Mouse (Mus musculus) common myeloid progenitor, adult 5-6 weeks (primary cell): ENCODE measurements around the gene Hic2. TPM values are rescaled to one million over a fixed set of nuclear protein-coding genes. Genes with fewer than 3 reads are reported as not detected.
"Not testable (repeated sequence)": the region's sequence is repeated elsewhere in the genome, so short reads cannot be mapped to it uniquely, and the experiment has no call there.

Experiments
- ATAC-seq: replicated peaks from 2 replicates; pipeline ENCODE4 v1.8.0; 2016; ENCODE audit warnings: low read depth, mild to moderate bottlenecking, moderate TSS enrichment, inconsistent platforms; ENCODE audit not compliant: poor library complexity, severe bottlenecking
- total RNA-seq: library from RNA; stranded (forward); fragments of 200-1000, 187-1606 nt; gene quantifications from 2 replicates; pipeline ENCODE4 v1.2.3, GENCODE M21; 2017

Hic2 gene
- total RNA-seq: 1.5 and 1.6 TPM in 2 replicates

- ATAC-seq: peak; percentile 93
These were observed at the start of gene Hic2 for GRCm38 (mm10) chr16:17232794-17233701. TSS of gene Hic2 (plus strand) at chr16:17233572.

DNA sequence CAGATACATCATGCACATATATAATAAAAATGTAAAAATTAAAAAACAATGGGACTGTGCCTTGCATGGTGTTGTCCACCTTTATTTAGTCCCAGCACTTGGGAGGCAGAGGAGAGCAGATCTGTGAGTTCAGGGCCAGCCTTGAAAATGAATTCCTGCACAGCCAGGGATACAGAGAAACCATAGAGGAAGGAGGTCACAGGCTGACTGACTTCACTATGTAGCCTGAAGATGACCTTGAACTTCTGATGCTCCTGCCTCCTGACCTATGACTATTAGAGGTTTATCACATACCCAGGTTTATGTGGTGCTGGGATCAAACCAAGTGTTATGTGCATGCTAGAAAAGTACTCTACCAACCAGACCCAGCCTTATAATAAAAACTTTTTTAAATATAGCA lies 47.9 kb upstream of the Hic2 start:
- ATAC-seq: no peak

DNA sequence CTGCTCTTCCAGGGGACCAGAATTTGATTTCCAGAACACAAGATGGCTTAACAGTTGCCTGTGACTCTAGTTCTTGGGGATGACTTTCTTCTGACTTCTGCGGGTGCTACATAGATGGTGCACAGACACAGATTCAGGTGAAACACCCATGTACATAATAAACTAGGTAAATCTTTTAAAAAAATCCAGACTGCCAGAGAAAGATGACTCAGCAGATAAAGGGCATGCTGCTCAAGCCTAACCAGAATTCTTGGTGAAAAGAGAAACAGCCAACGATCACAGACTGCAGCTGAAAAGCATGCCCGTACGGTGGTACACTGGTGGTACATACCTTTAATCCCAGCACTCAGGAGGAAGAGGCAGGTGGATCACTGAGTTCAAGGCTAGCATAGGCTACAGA lies 39.5 kb upstream of the Hic2 start:
- no peak for ATAC-seq

- no peak; the same call in 1 of the 2 replicates for ATAC-seq
These were observed 33.0 kb upstream of the Hic2 start for GRCm38 (mm10) chr16:17200121-17200952.

DNA sequence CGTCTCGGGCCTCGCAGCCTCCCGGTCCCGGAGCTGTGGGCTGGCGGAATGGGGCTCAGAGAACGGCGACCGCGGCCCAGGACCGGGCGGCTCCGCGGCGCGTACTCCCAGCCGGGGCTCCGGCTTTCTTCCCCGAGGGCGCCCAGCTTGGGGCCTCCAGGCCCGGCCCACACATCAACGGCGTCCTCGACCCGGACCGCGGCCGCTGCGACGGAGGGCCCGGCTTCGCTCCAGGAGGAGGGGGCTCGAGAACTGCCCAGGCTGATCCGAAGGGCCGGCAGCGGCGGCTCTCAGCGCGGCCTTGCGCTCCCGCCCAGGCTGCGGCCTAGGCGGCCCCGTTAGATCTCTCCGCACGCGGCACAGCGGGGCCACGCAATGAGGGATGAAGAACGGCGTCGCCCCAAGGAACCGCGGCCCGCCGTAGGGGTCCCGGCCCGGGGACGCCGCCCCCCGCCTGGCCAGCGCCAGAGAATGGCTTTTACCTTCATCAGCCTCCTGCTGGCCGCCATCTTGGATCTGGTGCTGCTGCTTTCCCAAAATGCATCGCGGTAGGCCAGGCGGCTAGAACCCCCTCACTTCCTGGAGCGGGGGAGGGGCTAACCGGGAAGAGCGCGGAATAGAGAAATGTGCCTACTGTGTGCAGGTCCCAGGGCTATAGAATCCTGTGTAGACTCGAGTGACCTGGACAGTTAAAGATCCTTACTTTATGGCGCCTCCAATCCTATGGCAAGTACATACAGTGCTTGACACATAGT lies 32.2 kb upstream of the Hic2 start:
- peak; percentile 83 for ATAC-seq

- ATAC-seq: peak; percentile 72
These were observed 31.4 kb upstream of the Hic2 start for GRCm38 (mm10) chr16:17201977-17202376.

GRCm38 (mm10) chr16:17202549-17202948 lies 30.8 kb upstream of the Hic2 start, which contains the start of gene Ube2l3:
TSS of gene Ube2l3 (minus strand) at chr16:17202649.
- no peak for ATAC-seq

DNA sequence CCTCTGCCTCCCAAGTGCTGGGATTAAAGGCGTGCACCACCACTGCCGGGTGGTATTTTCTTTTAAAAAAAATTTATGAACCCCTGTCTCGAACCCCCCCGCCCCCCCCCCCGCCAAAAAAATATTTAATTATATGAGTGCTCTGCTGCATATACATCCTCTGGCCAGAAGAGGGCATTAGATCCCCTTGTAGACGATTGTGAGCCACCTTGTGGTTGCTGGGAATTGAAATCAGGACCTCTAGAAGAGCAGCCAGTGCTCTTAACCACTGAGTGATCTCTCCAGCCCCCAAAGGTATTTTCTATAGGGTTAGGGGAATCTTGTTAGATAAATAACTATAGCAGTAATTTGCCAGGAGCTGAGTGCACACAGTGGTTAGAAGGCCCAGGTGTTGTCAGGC lies 28.4 kb upstream of the Hic2 start:
- no peak for ATAC-seq

GRCm38 (mm10) chr16:17208389-17209361 lies 24.7 kb upstream of the Hic2 start, which contains the start of gene Rimbp3:
TSS of gene Rimbp3 (plus strand) at chr16:17208603.
- ATAC-seq: peak; percentile 75

- ATAC-seq: no peak
These were observed 23.9 kb upstream of the Hic2 start for GRCm38 (mm10) chr16:17209404-17209960.

DNA sequence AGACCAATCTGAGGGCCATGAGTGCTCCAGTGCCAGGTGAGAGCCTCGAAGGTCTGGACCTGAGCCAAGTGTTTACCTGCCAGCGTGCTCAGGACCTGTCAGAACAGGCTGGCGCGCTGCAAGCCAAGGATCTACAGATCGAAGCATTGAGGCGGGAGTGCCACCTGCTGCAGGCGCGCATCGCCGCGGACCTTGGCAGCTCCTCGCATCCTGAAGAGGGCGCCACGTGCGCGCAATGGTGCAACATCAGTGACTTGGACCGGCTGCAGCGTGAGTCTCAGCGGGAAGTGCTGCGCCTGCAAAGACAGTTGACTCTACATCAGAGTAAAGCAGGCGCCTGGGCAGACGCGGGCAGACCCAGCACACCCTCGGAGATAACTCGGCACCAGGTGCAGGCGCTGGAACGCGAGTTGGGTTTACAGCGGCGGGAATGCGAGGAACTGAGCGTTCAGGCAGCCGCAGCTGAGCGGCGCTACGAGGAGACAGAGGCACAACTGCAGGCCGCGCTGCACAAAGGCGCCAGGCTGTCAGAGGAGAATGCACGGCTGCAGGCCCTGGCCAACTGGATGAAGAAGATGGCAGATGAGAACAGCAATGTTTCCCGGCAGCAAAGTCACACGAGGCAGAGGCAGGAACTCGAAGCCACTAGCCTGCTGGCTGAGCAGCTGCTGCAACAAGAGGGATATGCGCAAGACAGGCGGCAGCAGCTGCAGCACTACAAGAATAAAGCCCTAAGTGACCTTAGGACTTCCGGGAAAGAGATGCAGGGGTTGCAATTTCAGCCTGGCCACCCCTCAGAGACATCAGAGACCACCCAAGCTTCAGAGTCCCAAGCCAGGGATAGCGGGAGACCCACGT lies 23.2 kb upstream of the Hic2 start:
- peak; percentile 85 for ATAC-seq

DNA sequence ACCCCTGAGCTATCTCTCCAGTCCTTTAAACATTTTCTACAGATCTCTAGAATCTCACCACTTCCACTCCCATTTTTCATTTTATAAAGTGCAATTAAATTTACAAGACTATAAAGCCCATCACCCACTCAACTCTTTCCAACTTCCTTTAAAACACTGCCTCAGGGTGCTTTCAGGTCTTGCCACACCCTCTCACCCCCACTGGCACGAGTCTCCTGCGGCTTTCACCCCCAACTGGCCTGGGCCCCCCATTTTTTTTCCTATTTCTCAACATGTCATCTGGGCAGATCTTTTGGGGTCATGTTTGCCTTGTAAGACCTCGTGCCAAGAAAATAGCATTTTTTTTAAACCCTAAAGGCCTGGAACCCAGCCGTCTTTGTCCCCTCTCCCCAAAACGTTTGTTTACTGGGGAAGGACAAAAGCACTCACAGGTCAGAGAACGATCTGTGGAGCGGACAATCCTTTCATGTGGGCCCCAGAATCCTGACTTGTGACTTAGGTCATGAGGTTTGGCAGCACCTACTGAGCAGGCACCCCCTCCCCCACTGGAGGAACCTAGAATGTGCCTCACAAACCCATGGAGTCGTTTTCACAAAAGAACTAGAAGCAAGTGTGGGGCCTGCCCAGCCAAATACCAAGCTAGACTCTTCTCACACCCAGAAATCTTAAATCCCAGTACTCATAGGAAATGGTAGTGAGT lies 16.3 kb upstream of the Hic2 start:
- ATAC-seq: no peak; the same call in 1 of the 2 replicates

DNA sequence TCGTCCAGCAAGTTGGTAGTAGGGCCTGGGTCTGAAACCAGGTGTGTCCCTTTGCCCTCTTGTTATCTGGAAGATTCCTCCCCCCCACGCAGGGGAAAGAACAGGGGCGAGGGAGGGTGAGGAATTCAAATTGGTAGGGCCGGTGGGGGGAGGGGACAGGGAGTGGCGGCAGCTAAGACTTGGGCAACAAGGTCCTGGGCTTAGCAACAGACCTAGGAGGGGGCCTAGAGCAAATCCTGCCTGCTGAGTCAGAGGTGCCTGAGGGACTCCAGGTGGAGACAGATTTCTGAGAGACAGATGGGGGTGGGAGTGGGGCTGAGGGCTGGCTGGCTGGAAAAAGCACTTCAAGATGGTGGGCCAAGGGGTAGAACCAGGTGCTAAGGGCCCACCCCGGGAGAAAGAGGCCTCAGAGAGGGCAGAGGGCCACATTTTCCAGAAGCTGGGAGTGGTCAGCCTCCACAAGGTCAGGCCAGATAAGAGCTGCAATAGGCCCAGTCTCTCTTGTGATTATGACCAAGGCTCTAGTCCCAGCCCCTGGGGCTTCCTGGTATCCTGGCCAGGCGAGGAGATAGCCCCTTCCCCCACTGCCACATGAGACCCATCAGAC lies 13.1 kb upstream of the Hic2 start:
- ATAC-seq: no peak

- peak; percentile 100 for ATAC-seq
These were observed 11.2 kb upstream of the Hic2 start for GRCm38 (mm10) chr16:17222197-17222596.

- ATAC-seq: no peak
These were observed 7.8 kb upstream of the Hic2 start for GRCm38 (mm10) chr16:17225584-17225983.

DNA sequence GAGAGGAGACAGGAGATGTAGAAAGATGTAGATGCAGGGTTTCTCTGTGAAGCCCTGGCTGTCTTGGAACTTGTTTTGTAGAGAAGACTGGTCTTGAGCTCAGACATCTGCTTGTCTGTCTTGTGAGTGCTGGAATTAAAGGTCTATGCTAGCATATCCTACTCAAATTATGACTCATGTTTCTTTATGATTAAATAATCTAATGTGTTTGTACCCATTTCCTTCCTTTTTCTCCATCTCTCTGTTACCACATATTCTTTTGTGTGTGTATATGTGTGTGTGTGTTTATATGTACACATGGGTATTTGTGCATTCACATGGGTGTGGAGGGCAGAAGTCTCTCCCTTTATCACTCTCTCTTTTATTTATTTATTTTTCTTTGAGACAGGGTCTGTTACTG lies 6.9 kb upstream of the Hic2 start:
- ATAC-seq: no peak

DNA sequence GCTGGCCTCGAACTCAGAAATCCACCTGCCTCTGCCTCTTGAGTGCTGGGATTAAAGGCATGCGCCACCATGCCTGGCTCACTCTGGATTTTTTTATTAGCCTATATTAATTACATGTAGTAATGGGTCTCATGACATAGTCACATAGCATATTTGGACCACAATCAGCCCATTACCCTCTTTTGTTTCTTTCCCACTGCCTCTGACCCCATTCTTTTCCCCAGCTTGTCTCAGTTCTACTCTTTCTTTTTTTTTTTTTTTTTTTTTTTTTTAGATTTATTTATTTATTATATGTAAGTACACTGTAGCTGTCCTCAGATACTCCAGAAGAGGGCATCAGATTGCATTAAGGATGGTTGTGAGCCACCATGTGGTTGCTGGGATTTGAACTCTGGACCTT lies 1.8 kb upstream of the Hic2 start:
- ATAC-seq: not testable (repeated sequence)
